Mouse (Mus musculus) adrenal gland (tissue): ENCODE results near the gene Zfp616.

ENCODE experiments used
- intact Hi-C: fragments of 180-260 bp; cut with DNase I; formaldehyde crosslinking; loops from one replicate; pipeline ENCODE4 v1.15.1; 2025
- long read RNA-seq, 2 experiments: library from polyadenylated mRNA; unstranded; transcript quantifications; one replicate each; pipeline ENCODE4 v2.0.0; 2020; ENCODE audit warnings: borderline replicate concordance in 1 of 2; ENCODE audit not compliant: insufficient replicate concordance in 1 of 2

Zfp616 gene
- long read RNA-seq, experiment 1, result 0 reads
- long read RNA-seq, experiment 2, result 0 reads

GRCm38 (mm10) chr11:74069655-74070054 lies at the start of gene Zfp616:
Gene Zfp616 (plus strand): TSS chr11:74069955.
- intact Hi-C loops, result loop anchor here (10.0 kb wide), 1 partner anchor 305 kb away; no protein-coding TSS in a partner anchor

GRCm38 (mm10) chr11:74051347-74051746 lies 18.4 kb upstream of the Zfp616 start:
- intact Hi-C loops, result no loop called here

GRCm38 (mm10) chr11:74056451-74056850 lies 13.3 kb upstream of the Zfp616 start, which contains the start of the genes Olfr139 and Olfr399:
Gene Olfr139 (minus strand): TSS chr11:74056551.
Gene Olfr399 (minus strand): TSS chr11:74056615.
- intact Hi-C loops, result no loop called here

GRCm38 (mm10) chr11:74100724-74101123 lies 31.0 kb downstream of the Zfp616 start:
- intact Hi-C loops, result no loop called here

- intact Hi-C loops, result no loop called here
Observed at GRCm38 (mm10) chr11:74101507-74101906, 31.8 kb downstream of the Zfp616 start.

GRCm38 (mm10) chr11:74105066-74105465 lies 35.3 kb downstream of the Zfp616 start:
- intact Hi-C loops, result no loop called here

GRCm38 (mm10) chr11:74113412-74113811 lies 43.7 kb downstream of the Zfp616 start, which contains the start of gene Olfr401:
Gene Olfr401 (plus strand): TSS chr11:74113712.
- intact Hi-C loops, result no loop called here
